Mouse (Mus musculus) lung, postnatal 0 days (tissue): ENCODE measurements around the gene B430305J03Rik.

Experiments used
- CTCF ChIP-seq: IDR thresholded peaks from 2 replicates; pipeline ENCODE4 v1.5.1; 2016; ENCODE audit warnings: antibody characterized with exemption, mild to moderate bottlenecking
- EP300 ChIP-seq: IDR thresholded peaks from 2 replicates; pipeline ENCODE4 v1.6.1; 2016; ENCODE audit warnings: antibody characterized with exemption, mild to moderate bottlenecking, control low read depth

- TF ChIP-seq CTCF (no peak), EP300 (no peak)
Measured at GRCm38 (mm10) chr3:61391564-61391963, 25.8 kb upstream of the B430305J03Rik start.
